Mouse (Mus musculus): ENCODE measurements at regions not wholly inside any gene's neighbourhood (a gene's known extent, or its start where the extent isn't known, plus 50 kb on each side); places are given as distances from the start of the nearest gene placed in this dataset.
"Not testable (repeated sequence)": the region's sequence is repeated elsewhere in the genome, so short reads cannot be mapped to it uniquely, and the experiment has no call there.

GRCm38 (mm10) chr5:39336484-39336985 is 418.7 kb downstream of the Hs3st1 start:
- no peak for DNase-seq (ENCODE audit: low spot score in 2 of 2)

- no peak for DNase-seq (ENCODE audit: low spot score in 2 of 2)
Observed at GRCm38 (mm10) chr5:39335321-39335720, 420.0 kb downstream of the Hs3st1 start.

DNA sequence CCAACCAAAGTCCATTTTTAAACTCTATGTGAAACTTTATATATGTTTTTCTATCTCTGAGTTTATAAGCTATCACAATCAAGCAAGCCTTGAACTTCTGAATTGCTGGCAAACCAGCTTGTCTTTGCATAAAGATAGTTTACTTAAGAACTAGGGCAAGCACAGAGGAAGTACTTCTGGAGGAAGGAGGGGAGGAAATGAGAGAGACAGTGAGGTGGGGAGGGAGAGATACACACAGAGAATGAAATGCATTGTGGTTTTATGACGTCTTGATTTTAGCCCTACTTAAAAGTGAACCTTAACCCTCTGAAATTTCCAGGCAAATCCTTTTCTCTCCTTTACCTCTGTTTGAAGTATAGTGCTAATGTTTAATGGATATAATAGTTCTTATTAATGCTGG is 421.0 kb downstream of the Hs3st1 start:
- DNase-seq (ENCODE audit: low spot score in 2 of 2), result no peak

GRCm38 (mm10) chr5:39325399-39325798 is 429.9 kb downstream of the Hs3st1 start:
- DNase-seq (ENCODE audit: low spot score in 2 of 2), result peak; percentile 20 to 78

- DNase-seq (ENCODE audit: low spot score in 2 of 2), result no peak
Observed at GRCm38 (mm10) chr5:39316478-39316877, 438.8 kb downstream of the Hs3st1 start.

GRCm38 (mm10) chr5:39311211-39311610 is 434.6 kb upstream of the Clnk start:
- DNase-seq (ENCODE audit: low spot score in 2 of 2), result no peak

GRCm38 (mm10) chr5:39305794-39306193 is 429.2 kb upstream of the Clnk start:
- no peak for DNase-seq (ENCODE audit: low spot score in 2 of 2)

- DNase-seq (ENCODE audit: low spot score in 2 of 2), result no peak
Observed at GRCm38 (mm10) chr5:39292849-39293248, 416.2 kb upstream of the Clnk start.

- DNase-seq (ENCODE audit: low spot score in 2 of 2), result no peak
Observed at GRCm38 (mm10) chr5:39281021-39281420, 404.4 kb upstream of the Clnk start.

- DNase-seq (ENCODE audit: low spot score in 2 of 2), result no peak
Observed at GRCm38 (mm10) chr5:39273710-39274385, 397.2 kb upstream of the Clnk start.

DNA sequence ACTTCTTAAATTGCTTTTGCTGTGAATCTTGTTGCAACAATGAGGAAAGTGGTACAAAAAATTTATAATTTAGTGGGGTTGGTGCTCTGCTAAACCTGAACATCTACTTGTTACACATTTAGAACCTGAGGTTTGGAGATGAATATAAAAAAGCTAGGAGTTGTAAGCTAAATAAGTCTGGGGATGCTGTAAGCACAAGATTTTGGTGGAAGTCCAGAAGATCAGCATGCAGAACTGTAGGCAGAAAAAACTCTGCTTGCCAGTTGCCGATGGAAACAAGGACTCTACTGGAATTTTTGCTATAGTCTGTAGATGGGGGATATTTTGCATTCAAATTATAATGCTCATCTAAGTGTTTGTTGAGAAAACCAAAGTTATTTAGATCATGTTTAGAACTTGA is 390.5 kb upstream of the Clnk start:
- no peak for DNase-seq (ENCODE audit: low spot score in 2 of 2)

DNA sequence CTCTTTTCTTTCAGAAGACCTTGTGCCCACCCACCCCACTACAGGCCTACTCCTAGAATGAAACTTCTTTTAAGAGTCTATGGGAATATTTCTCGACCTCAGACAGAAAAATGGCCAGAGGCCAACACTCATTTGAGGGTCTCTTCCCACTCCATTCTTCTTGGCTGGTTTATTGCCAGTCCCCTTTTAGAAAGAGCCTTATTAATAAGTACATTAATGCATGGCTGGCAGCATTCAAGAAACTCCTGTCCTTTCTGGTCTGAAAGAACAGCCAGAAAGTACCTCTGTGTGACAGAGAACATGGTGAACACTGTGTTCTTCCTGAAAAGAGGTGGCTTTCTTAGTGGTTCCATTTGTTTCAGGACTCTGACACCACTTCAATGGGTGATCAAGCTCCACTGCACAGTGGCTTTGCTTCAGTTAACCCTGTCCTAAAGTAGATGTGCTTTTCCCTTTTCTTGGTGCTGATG is 384.1 kb upstream of the Clnk start:
- DNase-seq (ENCODE audit: low spot score in 2 of 2), result peak in 1 of 2 experiments; percentile 3

DNA sequence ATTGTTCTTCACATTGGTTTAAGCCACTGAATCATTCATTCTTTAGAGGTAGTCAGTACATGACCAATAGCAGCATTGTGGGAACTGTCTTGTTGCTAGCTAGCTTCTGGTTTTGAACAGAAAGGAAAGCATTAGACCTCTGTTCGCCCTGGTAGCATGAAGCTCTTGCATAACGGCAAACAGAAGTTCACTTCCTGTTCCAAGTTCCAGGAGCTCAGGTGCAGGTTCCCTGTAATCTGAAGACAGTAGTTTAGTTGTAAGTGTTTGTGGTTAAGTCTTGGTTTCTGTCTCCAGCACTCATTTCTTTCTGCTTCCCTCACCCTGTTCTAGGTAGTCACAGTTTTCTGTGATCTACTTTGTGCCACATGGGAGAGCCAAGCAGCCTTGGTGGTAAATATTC is 381.1 kb upstream of the Clnk start:
- DNase-seq (ENCODE audit: low spot score in 2 of 2), result no peak

DNA sequence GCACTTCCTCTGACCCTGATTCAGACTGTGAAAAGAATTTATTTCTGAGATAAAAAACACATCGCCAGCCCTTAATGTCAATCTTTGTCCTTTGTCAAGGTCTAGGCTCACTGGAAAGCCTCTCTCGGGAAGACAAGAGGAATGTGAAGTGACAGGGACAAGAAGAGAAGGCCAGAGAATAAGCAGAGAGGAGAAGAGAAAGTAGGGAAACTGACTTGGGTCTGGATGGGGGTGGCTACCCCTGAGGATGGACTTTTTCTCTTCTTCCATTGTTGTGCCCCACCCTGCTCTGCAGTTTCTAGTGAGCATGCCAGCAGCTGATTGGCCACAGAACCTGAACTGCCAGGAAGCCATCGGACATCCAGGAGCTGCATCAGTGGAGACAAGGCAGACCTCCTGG is 375.6 kb upstream of the Clnk start:
- DNase-seq (ENCODE audit: low spot score in 2 of 2), result no peak

DNA sequence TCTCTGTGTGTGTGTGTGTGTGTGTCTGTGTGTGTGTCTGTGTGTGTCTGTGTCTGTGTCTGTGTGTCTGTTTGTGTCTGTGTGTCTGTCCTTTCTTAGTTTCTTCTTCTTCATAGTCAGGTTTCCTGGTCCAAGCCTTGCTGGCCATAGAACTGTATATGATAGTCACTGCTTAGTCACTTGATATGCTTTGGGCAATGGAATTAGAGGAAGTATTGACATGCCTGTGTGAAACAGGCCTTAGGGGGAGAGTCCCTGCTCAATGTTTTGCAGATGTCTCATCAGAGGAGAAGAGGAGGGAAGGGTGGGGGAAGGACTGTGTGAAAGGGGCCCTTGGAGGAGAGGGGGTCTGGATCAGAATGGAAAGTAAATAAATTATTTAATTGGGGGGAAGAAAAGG is 374.4 kb upstream of the Clnk start:
- DNase-seq (ENCODE audit: low spot score in 2 of 2), result no peak

GRCm38 (mm10) chr5:39219698-39220097 is 343.1 kb upstream of the Clnk start:
- no peak for DNase-seq (ENCODE audit: low spot score in 2 of 2)

GRCm38 (mm10) chr5:39216326-39216725 is 339.7 kb upstream of the Clnk start:
- no peak for DNase-seq (ENCODE audit: low spot score in 2 of 2)

DNA sequence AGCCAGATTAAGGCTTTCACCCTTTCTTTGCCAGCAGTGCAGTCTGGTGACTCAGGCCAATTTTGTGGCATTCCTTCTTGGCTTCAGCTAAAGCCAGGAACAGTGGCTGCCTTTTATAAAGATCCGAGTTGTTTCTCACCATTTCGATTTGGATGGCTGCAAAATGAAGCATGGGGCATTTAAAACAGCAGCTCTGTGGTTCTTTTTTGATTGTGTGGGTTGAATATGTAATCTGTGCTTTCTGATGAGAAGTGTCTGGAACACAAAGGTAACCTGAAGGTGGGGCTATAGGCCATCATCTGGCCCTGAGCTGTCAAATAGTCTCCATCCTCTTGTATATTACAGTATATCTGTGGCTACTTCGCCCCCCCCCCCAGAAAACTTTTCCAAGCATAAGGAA is 338.4 kb upstream of the Clnk start:
- DNase-seq (ENCODE audit: low spot score in 2 of 2), result no peak

- peak in 1 of 2 experiments; percentile 16 for DNase-seq (ENCODE audit: low spot score in 2 of 2)
Observed at GRCm38 (mm10) chr5:39212550-39212949, 335.9 kb upstream of the Clnk start.

DNA sequence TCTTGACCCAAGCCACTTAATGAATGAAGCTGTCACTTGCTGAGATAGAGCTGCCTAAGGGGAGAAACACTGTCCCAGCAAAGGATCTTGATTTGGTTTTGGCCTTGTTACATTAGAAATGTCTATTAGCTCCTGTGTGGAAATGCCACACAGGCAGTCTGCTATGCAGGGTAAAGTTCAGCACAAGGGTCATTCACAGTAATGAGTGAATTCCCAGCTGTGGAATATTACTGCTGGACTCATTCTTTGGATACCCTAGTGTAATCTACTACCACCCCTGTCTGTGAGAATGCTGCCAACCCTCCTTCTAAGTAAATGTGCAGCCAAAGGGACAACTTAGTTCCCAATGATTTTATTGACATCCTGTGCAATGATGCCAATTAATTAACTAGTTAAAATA is 322.2 kb upstream of the Clnk start:
- DNase-seq (ENCODE audit: low spot score in 2 of 2), result no peak

DNA sequence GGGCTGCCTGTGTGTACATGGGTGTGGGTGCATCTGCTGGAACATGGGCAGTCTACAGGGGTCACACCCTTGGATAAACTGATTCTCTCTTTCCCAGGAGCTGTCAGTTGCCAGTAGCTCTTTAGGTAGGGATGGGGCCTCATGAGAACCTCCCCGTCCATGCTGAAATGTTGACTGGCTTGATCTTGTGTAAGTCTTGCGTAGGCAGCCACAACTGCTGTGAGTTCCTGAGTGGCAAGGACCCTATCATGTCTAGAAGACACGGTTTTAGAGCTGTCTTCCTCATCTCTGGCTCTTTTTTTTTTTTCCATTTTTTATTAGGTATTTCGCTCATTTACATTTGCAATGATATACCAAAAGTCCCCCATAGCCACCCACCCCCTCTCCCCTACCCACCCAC is 314.5 kb upstream of the Clnk start:
- not testable (repeated sequence) for DNase-seq (ENCODE audit: low spot score in 2 of 2)

DNA sequence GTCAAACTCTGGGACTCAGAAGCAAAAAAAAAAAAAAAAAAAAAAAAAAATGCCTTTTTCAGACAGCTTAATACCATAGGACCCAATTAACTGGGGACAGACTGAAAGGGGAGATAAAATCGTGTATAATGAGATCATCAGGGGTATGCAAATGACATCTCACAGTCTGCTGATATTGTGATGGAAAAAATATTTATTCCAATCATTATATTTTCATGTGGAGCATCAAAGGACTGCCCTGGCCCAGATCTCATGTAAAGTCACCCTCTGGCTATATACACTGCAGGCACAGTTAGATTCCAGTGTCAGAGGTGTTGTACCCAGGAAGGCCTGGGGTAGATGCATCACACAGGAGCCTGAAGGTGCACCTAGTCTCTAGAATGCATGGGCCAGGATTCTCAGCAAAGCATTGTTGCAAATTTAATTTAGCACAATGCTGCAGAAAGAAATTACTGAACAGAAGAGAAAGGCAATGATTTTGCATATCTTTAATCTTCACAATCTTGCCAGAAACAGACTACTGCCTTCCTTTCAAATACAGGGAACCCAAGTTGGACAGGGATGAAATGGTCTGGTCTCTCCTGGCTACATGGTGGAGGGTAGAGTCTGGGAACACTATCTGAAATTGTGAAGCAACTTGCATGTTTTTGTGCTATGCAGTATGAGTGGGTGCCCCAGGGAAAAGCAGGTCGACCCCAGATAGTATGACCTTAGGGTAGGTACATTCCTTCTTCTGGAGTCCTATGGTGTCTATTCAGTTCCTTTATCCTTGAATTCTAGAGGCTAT is 305.2 kb upstream of the Clnk start:
- DNase-seq (ENCODE audit: low spot score in 2 of 2), result no peak

Data from layer of hippocampus, postnatal 14 days (tissue).